Mouse (Mus musculus): ENCODE results near the gene Ror2. TPM values are rescaled to one million over a fixed set of nuclear protein-coding genes. Genes with fewer than 3 reads are reported as not detected.

The Ror2 gene
- 1.2 TPM for polyA plus RNA-seq (2014; fragmentation: Illumina TruSeq; extraction: RNeasy Lipid Tissue Mini Kit (QIAGEN cat#74804); ENCODE audit: insufficient read depth, low read depth, low replicate concordance)

GRCm38 (mm10) chr13:53285756-53286361, at the start of gene Ror2:
Gene Ror2 (minus strand): TSS chr13:53286124.

Other genes with a start within 250 kb of the Ror2 start
- 30.5 TPM for gene Sptlc1, start 91.3 kb upstream of the Ror2 start, polyA plus RNA-seq (2014; fragmentation: Illumina TruSeq; extraction: RNeasy Lipid Tissue Mini Kit (QIAGEN cat#74804); ENCODE audit: insufficient read depth, low read depth, low replicate concordance)
- not detected for gene Msx2, start 186.9 kb upstream of the Ror2 start, polyA plus RNA-seq (2014; fragmentation: Illumina TruSeq; extraction: RNeasy Lipid Tissue Mini Kit (QIAGEN cat#74804); ENCODE audit: insufficient read depth, low read depth, low replicate concordance)

Data from lung, adult 10 weeks (tissue).